Mouse (Mus musculus) testis, adult 2 months (tissue): ENCODE data around the gene Chfr. TPM values are rescaled to one million over a fixed set of nuclear protein-coding genes. Genes with fewer than 3 reads are reported as not detected.

Experiments
- H3K27ac ChIP-seq: fragments of 200-500 bp; 2 replicates; pipeline ENCODE4 v1.5.1; 2012; ENCODE audit warnings: low read depth, low read length; ENCODE audit not compliant: control insufficient read depth, insufficient read depth
- H3K27me3 ChIP-seq: fragments of 200-500 bp; 2 replicates; pipeline ENCODE4 v1.6.1; 2012; ENCODE audit warnings: mild to moderate bottlenecking, low read length, moderate library complexity; ENCODE audit not compliant: control insufficient read depth, insufficient read depth
- H3K36me3 ChIP-seq: fragments of 200-500 bp; 2 replicates; pipeline ENCODE4 v1.6.1; 2012; ENCODE audit warnings: mild to moderate bottlenecking, low read length; ENCODE audit not compliant: control insufficient read depth, insufficient read depth
- H3K4me1 ChIP-seq: fragments of 200-500 bp; 2 replicates; pipeline ENCODE4 v1.6.1; 2012; ENCODE audit warnings: low read length; ENCODE audit not compliant: control insufficient read depth, insufficient read depth
- H3K4me3 ChIP-seq: fragments of 200-500 bp; 2 replicates; pipeline ENCODE4 v1.5.1; 2012; ENCODE audit warnings: low read depth, mild to moderate bottlenecking, low read length, moderate library complexity, mixed read lengths; ENCODE audit not compliant: control insufficient read depth
- CTCF ChIP-seq: fragments of 200-500 bp; IDR thresholded peaks from 2 replicates; pipeline ENCODE4 v1.5.1; 2012; ENCODE audit warnings: low read depth, mild to moderate bottlenecking, inconsistent platforms, low read length, moderate library complexity; ENCODE audit not compliant: control insufficient read depth, insufficient read depth, insufficient replicate concordance
- POLR2A ChIP-seq: fragments of 200-500 bp; IDR thresholded peaks from 2 replicates; pipeline ENCODE4 v1.6.1; 2012; ENCODE audit warnings: low read depth, mild to moderate bottlenecking, inconsistent platforms, low read length, moderate library complexity; ENCODE audit not compliant: control insufficient read depth
- polyA plus RNA-seq: library from polyadenylated mRNA; depleted of rRNA; stranded (reverse); fragments of >200 nt; gene quantifications from 2 replicates; pipeline ENCODE4 v1.2.3, GENCODE M21; 2012; rRNA removed

The Chfr gene
- polyA plus RNA-seq, 1 experiment: 79.3 TPM

- H3K36me3 ChIP-seq: peaks cover 6% of the 10 kb centered on the region
- no peak overlapping the region for H3K4me3 ChIP-seq
- H3K27ac ChIP-seq: no peak overlapping the region
- no peaks in the 10 kb centered on the region for H3K4me1 ChIP-seq
- H3K27me3 ChIP-seq: no peaks in the 10 kb centered on the region
- no peak for TF ChIP-seq POLR2A
- no peak for TF ChIP-seq CTCF
These were observed 84.7 kb downstream of the Chfr start for GRCm38 (mm10) chr5:110220331-110220730.

Other genes starting within 250 kb of the Chfr start
- 1.3 and 16.8 TPM in 2 replicates for gene Gm15446, start 212.4 kb upstream of the Chfr start, polyA plus RNA-seq
- gene Zfp932, start 139.3 kb upstream of the Chfr start, polyA plus RNA-seq: 4.4 and 7.7 TPM in 2 replicates
- 0.07 and 0.14 TPM in 2 replicates for gene Gm17655, start 63.3 kb upstream of the Chfr start, polyA plus RNA-seq
- gene Gm35315, start 41.4 kb upstream of the Chfr start, polyA plus RNA-seq: 0.08 and 0.17 TPM in 2 replicates
- gene Plcxd1, start 35.9 kb upstream of the Chfr start, polyA plus RNA-seq: 1.1 and 1.2 TPM in 2 replicates
- 13.9 and 17.4 TPM in 2 replicates for gene Gtpbp6, start 27.6 kb upstream of the Chfr start, polyA plus RNA-seq
- 0.16 and 0.25 TPM in 2 replicates for gene Zfp605, start 25.8 kb upstream of the Chfr start, polyA plus RNA-seq
- gene Golga3, start 40.9 kb downstream of the Chfr start, polyA plus RNA-seq: 37.4 and 40.8 TPM in 2 replicates
- 10.1 and 10.6 TPM in 2 replicates for gene Ankle2, start 95.2 kb downstream of the Chfr start, polyA plus RNA-seq
- 16.0 and 17.4 TPM in 2 replicates for gene Pgam5, start 134.1 kb downstream of the Chfr start, polyA plus RNA-seq
- 6.4 and 7.6 TPM in 2 replicates for gene Pxmp2, start 150.3 kb downstream of the Chfr start, polyA plus RNA-seq
- gene Pole, start 150.5 kb downstream of the Chfr start, polyA plus RNA-seq: 36.1 and 37.2 TPM in 2 replicates
- gene P2rx2, start 207.4 kb downstream of the Chfr start, polyA plus RNA-seq: 70.2 and 93.7 TPM in 2 replicates
- gene Lrcol1, start 208.9 kb downstream of the Chfr start, polyA plus RNA-seq: 0.93 and 1.8 TPM in 2 replicates